Mouse (Mus musculus) olfactory bulb, adult 2 months (tissue): ENCODE results near the gene Fry.

Experiments
- CTCF ChIP-seq: fragments of 200-500 bp; IDR thresholded peaks from 2 replicates; pipeline ENCODE4 v1.5.1; 2012; ENCODE audit warnings: low read depth, mild to moderate bottlenecking, low read length, moderate library complexity; ENCODE audit not compliant: insufficient read depth
- POLR2A ChIP-seq: fragments of 200-500 bp; IDR thresholded peaks from 2 replicates; pipeline ENCODE4 v1.6.1; 2012; ENCODE audit warnings: mild to moderate bottlenecking, low read depth, low read length, moderate library complexity; ENCODE audit not compliant: insufficient read depth

DNA sequence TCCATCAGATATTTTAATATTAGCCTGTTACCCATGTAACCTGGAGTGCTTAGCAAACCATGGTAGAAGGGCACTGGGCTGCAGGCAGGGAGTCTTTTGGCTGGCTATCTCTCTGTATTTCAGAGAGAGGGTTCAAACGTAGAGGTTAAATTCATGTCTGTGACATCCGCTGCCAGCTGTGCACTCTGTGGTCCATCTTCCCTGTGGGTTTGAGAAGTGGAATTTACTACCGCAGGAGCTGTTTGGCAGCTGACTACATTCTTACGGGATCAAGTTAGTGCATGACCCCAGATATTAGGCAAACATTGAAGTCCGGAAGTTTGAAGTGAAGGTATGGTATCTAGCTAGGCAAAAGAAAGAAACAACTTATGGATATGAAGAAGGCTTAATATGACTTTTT is 222.5 kb downstream of the Fry start:
- TF ChIP-seq CTCF (no peak), POLR2A (no peak)
